Mouse (Mus musculus) heart, adult 2 months (tissue): ENCODE measurements around the gene Samd4. TPM values are rescaled to one million over a fixed set of nuclear protein-coding genes. Genes with fewer than 3 reads are reported as not detected.
A peak's percentile ranks its signal among the peaks of the same experiment; 100 is the strongest.

Experiments used
- DNase-seq, 2 experiments: peaks; one replicate each; pipeline ENCODE4 v3.0.0; 2021
- H3K27ac ChIP-seq: fragments of 200-600 bp; 2 replicates; pipeline ENCODE4 v1.8.1; 2022
- H3K27me3 ChIP-seq: fragments of 200-500 bp; 2 replicates; pipeline ENCODE4 v1.6.1; 2012; ENCODE audit warnings: mild to moderate bottlenecking, low read length, inconsistent platforms, mixed read lengths; ENCODE audit not compliant: control insufficient read depth, insufficient read depth
- H3K36me3 ChIP-seq: fragments of 200-500 bp; 2 replicates; pipeline ENCODE4 v1.6.1; 2012; ENCODE audit warnings: low read length, inconsistent platforms; ENCODE audit not compliant: control insufficient read depth, insufficient read depth
- H3K4me1 ChIP-seq: fragments of 200-500 bp; 2 replicates; pipeline ENCODE4 v1.6.1; 2011; ENCODE audit warnings: low read length; ENCODE audit not compliant: control insufficient read depth, insufficient read depth
- H3K4me3 ChIP-seq: fragments of 200-600 bp; 2 replicates; pipeline ENCODE4 v1.8.1; 2022
- H3K79me2 ChIP-seq: fragments of 200-500 bp; replicated peaks from 2 replicates; pipeline ENCODE4 v1.6.1; 2012; ENCODE audit warnings: mild to moderate bottlenecking, inconsistent platforms, low read length, moderate library complexity, mixed read lengths; ENCODE audit not compliant: control insufficient read depth, insufficient read depth
- H3K9ac ChIP-seq: fragments of 200-500 bp; 2 replicates; pipeline ENCODE4 v1.6.1; 2012; ENCODE audit warnings: low read depth, mild to moderate bottlenecking, control low read depth, inconsistent platforms, low read length, mixed read lengths
- CTCF ChIP-seq: fragments of 200-600 bp; IDR thresholded peaks from 2 replicates; pipeline ENCODE4 v1.8.1; 2022; ENCODE audit warnings: antibody characterized with exemption, mild to moderate bottlenecking, moderate library complexity
- EP300 ChIP-seq: fragments of 200-500 bp; IDR thresholded peaks from 2 replicates; pipeline ENCODE4 v1.6.1; 2011; ENCODE audit warnings: low read depth, low read length, control low read depth; ENCODE audit not compliant: insufficient read depth
- POLR2A ChIP-seq: fragments of 200-500 bp; IDR thresholded peaks from 2 replicates; pipeline ENCODE4 v1.6.1; 2011; ENCODE audit warnings: mild to moderate bottlenecking, low read depth, low read length, control low read depth; ENCODE audit not compliant: insufficient read depth
- WGBS: fragments of 180-500 bp; shearing (Covaris S2); methylation state at CpG from one replicate; pipeline ENCODE4 v1.1.7; 2018; 5-methylcytosine and 5-hydroxymethylcytosine counted together
- intact Hi-C: fragments of 180-260 bp; cut with DNase I; formaldehyde crosslinking; loops from one replicate; pipeline ENCODE4 v1.15.1; 2025
- polyA plus RNA-seq: library from polyadenylated mRNA; depleted of rRNA; stranded (reverse); fragments of >200 nt; gene quantifications from 2 replicates; pipeline ENCODE4 v1.2.3, GENCODE M21; 2012
- total RNA-seq, 2 experiments: library from RNA; stranded (reverse); gene quantifications; 2 replicates each; pipeline ENCODE4 v1.2.3; 2021

Gene Samd4
- total and polyA plus RNA-seq, 3 experiments = 23.8 to 62.3 (median 51.7) TPM

DNA sequence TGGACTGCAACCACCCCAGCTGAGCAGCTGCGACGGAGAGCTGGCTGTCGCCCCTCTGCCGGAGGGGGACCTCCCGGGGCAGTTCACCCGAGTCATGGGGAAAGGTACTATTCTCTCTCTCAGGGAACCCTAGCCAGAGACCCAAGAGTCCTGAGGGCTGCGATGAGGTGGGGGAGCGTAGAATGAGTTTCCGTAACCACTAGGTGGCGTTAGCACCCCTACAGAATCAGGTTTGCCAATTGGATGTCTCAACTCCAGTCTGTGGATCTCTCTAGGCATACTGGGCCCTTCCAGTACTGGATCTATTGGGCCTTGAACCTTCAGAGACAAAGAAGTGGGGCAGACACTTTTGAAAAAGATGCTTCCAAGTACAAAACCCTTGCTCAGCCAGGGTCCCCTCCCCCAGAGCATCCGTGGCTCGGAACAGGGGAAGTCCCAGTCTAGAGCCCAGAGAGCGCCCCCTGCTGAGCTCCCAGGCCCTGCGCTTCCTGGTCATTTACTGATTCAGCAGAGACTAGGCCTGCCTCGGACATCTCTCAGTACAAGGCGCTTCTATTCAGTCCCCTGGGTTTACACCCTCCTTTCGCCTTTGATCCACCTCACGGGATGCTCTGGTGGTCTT is 191.5 kb downstream of the Samd4 start:
- peak in 1 of 2 experiments; percentile 58 for DNase-seq
- WGBS = 77% methylated on average over 18 of the region's 18 CpGs

DNA sequence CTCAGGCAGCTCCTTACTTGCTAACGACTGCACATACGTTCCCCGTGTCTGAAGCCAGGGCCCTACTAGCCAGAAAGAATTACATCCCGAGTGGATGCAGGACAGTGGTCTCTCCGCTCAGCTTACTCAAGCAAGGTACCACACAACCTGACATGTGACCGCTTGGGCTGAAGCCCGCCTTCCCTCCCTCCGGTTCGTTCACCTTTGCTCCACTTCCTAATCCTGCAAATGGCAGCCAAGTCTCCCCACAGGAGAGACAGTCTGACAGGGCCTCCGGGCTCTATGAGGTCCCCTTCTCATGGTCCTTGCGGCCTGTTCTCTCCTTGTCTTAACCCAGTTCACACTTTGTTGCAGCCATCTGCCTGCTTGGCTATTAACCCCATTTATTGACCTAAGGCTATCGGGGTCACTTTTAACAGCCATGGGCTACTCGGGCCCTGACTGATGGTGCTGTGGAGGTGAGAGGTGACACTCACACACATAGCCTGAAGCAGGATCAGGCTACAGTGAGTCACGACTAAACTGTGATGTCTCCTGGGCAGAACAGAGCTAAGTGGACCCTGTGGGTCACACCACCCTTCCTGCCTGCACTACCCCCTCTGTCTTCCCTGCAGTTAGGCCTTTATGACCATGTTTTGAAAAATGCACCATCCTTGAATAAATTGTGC is 192.5 kb downstream of the Samd4 start:
- peaks cover 3% of the 10 kb centered on the region; the same call in 1 of the 2 replicates for H3K36me3 ChIP-seq
- no peaks in the 10 kb centered on the region for H3K27me3 ChIP-seq
- H3K4me3 ChIP-seq = no peak overlapping the region
- TF ChIP-seq POLR2A (no peak), CTCF (no peak), EP300 (0 out of 2 replicates have a peak, but pooled peaks have one; percentile 46)
- intact Hi-C loops = no loop called here
- no peak overlapping the region for H3K9ac ChIP-seq
- peak; percentile 36 to 53 for DNase-seq
- H3K79me2 ChIP-seq = no peaks in the 10 kb centered on the region
- H3K27ac ChIP-seq = peak overlapping the region; percentile 53
- 67% methylated on average over 14 of the region's 14 CpGs for WGBS
- H3K4me1 ChIP-seq = peaks cover 3% of the 10 kb centered on the region; the same call in 1 of the 2 replicates

More for the DNA sequence above, 191.5 kb downstream of the Samd4 start:
- Histone ChIP-seq H3K4me1 (peaks cover 3% of the 10 kb centered on the region; the same call in 1 of the 2 replicates), H3K27me3 (no peaks in the 10 kb centered on the region), H3K27ac (no peak overlapping the region; the same call in 1 of the 2 replicates), H3K79me2 (no peaks in the 10 kb centered on the region), H3K4me3 (no peak overlapping the region), H3K36me3 (peaks cover 3% of the 10 kb centered on the region; the same call in 1 of the 2 replicates), H3K9ac (no peak overlapping the region)
- TF ChIP-seq EP300 (no peak), CTCF (peak; percentile 65)
- intact Hi-C loops = no loop called here

DNA sequence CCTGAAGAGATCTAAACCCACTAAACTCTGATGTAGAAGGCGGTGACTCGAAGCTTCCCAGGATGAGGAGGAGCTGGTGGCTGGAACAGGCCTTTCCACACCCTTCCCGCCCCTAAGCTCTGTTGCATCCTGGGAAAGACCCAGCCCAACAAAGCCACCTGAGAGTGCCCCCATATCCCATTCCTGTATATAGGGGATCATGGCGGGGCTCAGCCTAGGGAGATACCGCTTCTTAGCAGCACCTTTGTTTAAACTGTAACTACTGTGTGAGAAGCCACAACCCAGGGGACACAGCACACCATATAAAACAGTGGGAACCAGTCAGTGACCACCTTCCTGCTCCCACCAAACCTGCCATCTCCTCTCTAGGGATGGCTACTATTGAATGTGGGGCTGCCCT is 193.2 kb downstream of the Samd4 start:
- DNase-seq = no peak
- Histone ChIP-seq H3K4me3 (no peak overlapping the region), H3K27ac (no peak overlapping the region), H3K79me2 (no peaks in the 10 kb centered on the region), H3K4me1 (peaks cover 3% of the 10 kb centered on the region; the same call in 1 of the 2 replicates), H3K9ac (no peak overlapping the region), H3K36me3 (peaks cover 3% of the 10 kb centered on the region; the same call in 1 of the 2 replicates), H3K27me3 (no peaks in the 10 kb centered on the region)
- intact Hi-C loops = no loop called here
- 89% methylated on average over 5 of the region's 5 CpGs for WGBS
- no peak for TF ChIP-seq CTCF
- no peak for TF ChIP-seq POLR2A
- TF ChIP-seq EP300 = no peak

DNA sequence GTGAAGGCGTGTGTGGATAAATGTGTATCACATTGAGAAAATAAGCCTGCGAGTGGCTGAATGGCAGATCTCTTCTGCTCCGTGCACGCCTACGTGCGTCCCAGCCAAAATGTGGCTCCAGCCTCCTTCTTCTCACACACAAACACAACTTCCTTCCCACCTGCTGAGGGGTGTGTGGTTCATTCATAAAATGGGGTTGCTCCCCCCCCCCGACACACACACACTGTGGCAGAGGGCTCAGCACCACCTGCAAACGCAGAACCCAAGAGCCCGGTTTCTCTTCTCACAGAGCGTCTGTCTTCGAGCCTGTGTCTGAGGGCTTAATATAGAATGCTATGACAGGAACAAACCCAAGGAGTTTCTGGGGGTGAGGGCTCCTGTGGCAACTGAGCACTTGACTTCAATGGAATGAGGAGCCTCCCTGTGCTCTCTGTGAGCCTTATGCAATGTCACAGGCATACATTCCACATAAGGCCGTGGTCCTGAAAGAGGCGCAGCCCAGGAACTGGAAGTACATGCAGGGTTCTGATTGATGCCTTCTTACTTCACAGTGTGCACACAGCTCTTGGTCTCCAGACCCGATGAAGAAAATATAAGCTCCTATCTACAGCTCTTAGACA is 194.4 kb downstream of the Samd4 start:
- no peak overlapping the region for H3K4me3 ChIP-seq
- WGBS = 69% methylated on average over 14 of the region's 14 CpGs
- H3K27ac ChIP-seq = peak overlapping the region; percentile 16; the same call in 1 of the 2 replicates
- DNase-seq = no peak
- 0 out of 2 replicates have a peak overlapping the region, but pooled peaks have one; percentile 21 for H3K9ac ChIP-seq
- no peak for TF ChIP-seq EP300
- TF ChIP-seq POLR2A = no peak
- H3K27me3 ChIP-seq = no peaks in the 10 kb centered on the region
- intact Hi-C loops = no loop called here
- peaks cover 3% of the 10 kb centered on the region; the same call in 1 of the 2 replicates for H3K36me3 ChIP-seq
- H3K4me1 ChIP-seq = peaks cover 3% of the 10 kb centered on the region; the same call in 1 of the 2 replicates
- H3K79me2 ChIP-seq = no peaks in the 10 kb centered on the region

DNA sequence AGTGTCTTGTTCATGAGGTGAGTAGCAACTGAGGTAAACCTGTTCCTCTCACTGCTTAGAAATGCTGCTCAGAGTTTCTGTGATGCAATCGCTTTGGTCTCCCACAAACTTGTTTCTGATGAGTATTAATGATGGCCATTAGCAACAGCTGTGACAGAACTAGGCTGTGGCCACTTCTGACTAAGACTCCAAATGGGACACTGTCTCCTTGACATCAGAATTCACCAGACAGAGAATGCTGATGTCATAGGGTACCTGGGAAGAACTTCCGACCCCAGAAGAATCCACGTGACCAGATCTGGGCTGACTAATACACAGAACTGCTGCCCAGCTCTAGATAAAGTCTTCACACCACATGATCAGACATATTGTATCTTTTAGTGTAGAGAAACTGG is 194.9 kb downstream of the Samd4 start:
- H3K4me1 ChIP-seq = peaks cover 3% of the 10 kb centered on the region; the same call in 1 of the 2 replicates
- WGBS = 74% methylated on average over 3 of the region's 3 CpGs
- H3K27me3 ChIP-seq = no peaks in the 10 kb centered on the region
- no peak overlapping the region for H3K4me3 ChIP-seq
- H3K9ac ChIP-seq = no peak overlapping the region
- H3K79me2 ChIP-seq = no peaks in the 10 kb centered on the region
- TF ChIP-seq EP300 = no peak
- TF ChIP-seq CTCF = no peak
- no peak for TF ChIP-seq POLR2A
- H3K36me3 ChIP-seq = peaks cover 3% of the 10 kb centered on the region; the same call in 1 of the 2 replicates
- intact Hi-C loops = no loop called here
- no peak for DNase-seq
- H3K27ac ChIP-seq = no peak overlapping the region
